Mouse (Mus musculus) layer of hippocampus, adult 2 months (tissue): Measurements from ENCODE around the gene Rps6kb1. TPM values are rescaled to one million over a fixed set of nuclear protein-coding genes. Genes with fewer than 3 reads are reported as not detected.

Experiments
- DNase-seq, 2 experiments: peaks; one replicate each; pipeline ENCODE4 v3.0.0; 2022; ENCODE audit warnings: low spot score in 2 of 2
- H3K27ac ChIP-seq: fragments of 200-600 bp; 2 replicates; pipeline ENCODE4 v1.8.1; 2022
- H3K4me3 ChIP-seq: fragments of 200-600 bp; 2 replicates; pipeline ENCODE4 v1.8.1; 2022; ENCODE audit warnings: mild to moderate bottlenecking
- CTCF ChIP-seq: fragments of 200-600 bp; conservative IDR thresholded peaks from 2 replicates; pipeline ENCODE4 v1.8.1; 2022; ENCODE audit warnings: antibody characterized with exemption, mild to moderate bottlenecking, moderate library complexity
- total RNA-seq, 2 experiments: library from RNA; stranded (reverse); gene quantifications; 2 replicates each; pipeline ENCODE4 v1.2.3; 2021

Gene Rps6kb1
- total RNA-seq, 2 experiments from 2014 or later = 43.8 to 44.2 TPM

- no peak for TF ChIP-seq CTCF
- no peak overlapping the region for H3K4me3 ChIP-seq
- H3K27ac ChIP-seq = peak overlapping the region; percentile 80
- DNase-seq = no peak
Measured at GRCm38 (mm10) chr11:86578106-86578808, 33.7 kb upstream of the Rps6kb1 start.

DNA sequence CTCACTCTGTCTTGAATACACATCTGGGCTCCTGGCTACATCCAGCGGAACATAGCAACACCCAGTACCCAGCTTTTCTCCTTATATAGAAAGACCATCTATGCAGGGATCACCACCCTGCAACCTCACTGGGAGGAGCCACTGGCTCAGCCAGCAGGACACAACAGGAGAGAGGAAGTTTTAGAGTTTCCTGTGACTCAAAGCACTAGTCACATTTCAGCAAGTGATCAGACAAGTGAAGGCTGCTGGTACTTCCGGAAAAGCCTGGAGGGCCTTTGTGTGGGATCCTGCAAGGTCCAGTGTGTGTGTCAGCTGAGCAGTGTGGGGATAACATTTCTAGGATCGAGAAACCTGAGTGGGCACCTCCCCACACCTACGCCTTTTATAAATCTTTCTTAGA, 32.6 kb upstream of the Rps6kb1 start:
- H3K27ac ChIP-seq = peak overlapping the region; percentile 57; the same call in 1 of the 2 replicates
- no peak for DNase-seq
- no peak for TF ChIP-seq CTCF
- H3K4me3 ChIP-seq = no peak overlapping the region

GRCm38 (mm10) chr11:86575632-86576378, 31.2 kb upstream of the Rps6kb1 start:
- TF ChIP-seq CTCF = no peak
- Histone ChIP-seq H3K27ac (peak overlapping the region; percentile 23; the same call in 1 of the 2 replicates), H3K4me3 (no peak overlapping the region)
- DNase-seq = no peak

- no peak for TF ChIP-seq CTCF
- DNase-seq = no peak
Measured at GRCm38 (mm10) chr11:86574408-86574807, 29.8 kb upstream of the Rps6kb1 start.

GRCm38 (mm10) chr11:86573646-86574231, 29.1 kb upstream of the Rps6kb1 start:
- DNase-seq = no peak
- Histone ChIP-seq H3K4me3 (no peak overlapping the region), H3K27ac (no peak overlapping the region)
- TF ChIP-seq CTCF = no peak

More at GRCm38 (mm10) chr11:86574408-86574807, 29.8 kb upstream of the Rps6kb1 start:
- Histone ChIP-seq H3K27ac (no peak overlapping the region), H3K4me3 (no peak overlapping the region)

DNA sequence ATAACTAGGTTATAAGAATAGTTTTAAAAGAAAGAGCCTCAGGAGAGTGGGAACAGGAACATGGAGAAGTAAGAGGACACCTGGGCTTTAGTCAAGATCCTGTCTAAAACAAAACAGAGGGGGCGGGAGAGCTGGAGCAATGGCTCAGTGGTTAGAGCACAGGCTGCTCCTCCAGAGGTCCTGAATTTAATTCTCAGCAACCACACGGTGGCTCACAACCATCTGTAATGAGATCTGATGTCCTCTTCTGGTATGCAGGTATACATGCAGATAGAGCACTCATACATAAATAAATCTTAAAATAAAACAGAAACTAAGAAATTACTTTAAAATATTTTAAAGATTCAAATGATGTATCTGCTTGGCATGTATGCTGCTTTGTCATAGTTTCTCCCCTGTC, 28.0 kb upstream of the Rps6kb1 start:
- H3K27ac ChIP-seq = no peak overlapping the region
- TF ChIP-seq CTCF = peak; percentile 47
- no peak for DNase-seq
- no peak overlapping the region for H3K4me3 ChIP-seq

DNA sequence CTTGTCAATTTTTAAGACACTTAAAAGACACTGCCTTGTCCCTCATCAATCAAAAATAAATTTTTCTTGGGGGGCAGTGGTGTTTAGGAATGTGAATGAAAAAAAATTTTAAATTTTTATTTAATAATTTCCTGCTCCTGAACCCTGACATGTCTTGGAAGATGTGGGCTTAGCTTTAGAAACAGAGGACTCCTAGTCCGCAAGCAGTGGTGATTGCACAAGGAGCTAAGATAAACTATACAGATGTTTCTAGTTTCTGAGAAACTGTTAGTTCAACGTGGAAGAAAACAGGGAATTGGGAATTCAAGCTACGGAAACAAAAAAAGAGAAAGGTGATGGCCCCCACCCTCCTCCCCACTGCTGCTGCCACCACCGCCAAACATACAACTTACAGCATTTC, 27.3 kb upstream of the Rps6kb1 start:
- no peak overlapping the region for H3K27ac ChIP-seq
- no peak for DNase-seq
- H3K4me3 ChIP-seq = no peak overlapping the region
- no peak for TF ChIP-seq CTCF

- DNase-seq = peak in 1 of 2 experiments; percentile 54
- TF ChIP-seq CTCF = 0 out of 2 replicates have a peak, but pooled peaks have one; percentile 28
- H3K4me3 ChIP-seq = no peak overlapping the region
- H3K27ac ChIP-seq = no peak overlapping the region
Measured at GRCm38 (mm10) chr11:86571047-86571855, 26.6 kb upstream of the Rps6kb1 start.

DNA sequence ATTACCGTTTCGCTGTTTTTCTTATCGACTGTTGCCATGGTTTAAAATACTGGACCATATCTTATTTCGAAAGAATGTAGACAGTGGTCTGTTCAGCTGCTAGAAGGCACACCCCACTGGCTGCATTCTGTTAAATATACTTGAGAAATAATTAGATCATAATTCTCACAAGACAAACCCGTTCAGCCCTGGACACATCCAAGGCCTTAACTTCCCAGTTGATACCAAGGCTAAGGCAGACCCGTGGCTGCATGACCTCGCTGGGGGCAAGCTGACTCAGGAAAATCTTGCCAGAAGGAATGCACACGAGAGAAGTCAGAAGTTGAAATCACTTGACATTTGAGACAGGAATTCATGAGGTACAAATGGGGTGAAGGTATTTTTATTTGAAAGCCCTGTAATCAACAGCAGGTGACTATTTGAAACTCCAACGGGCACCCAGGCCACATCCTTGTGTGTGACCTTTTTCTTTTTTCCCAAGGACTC, 25.7 kb upstream of the Rps6kb1 start:
- DNase-seq = no peak
- no peak for TF ChIP-seq CTCF
- no peak overlapping the region for H3K4me3 ChIP-seq
- no peak overlapping the region for H3K27ac ChIP-seq

DNA sequence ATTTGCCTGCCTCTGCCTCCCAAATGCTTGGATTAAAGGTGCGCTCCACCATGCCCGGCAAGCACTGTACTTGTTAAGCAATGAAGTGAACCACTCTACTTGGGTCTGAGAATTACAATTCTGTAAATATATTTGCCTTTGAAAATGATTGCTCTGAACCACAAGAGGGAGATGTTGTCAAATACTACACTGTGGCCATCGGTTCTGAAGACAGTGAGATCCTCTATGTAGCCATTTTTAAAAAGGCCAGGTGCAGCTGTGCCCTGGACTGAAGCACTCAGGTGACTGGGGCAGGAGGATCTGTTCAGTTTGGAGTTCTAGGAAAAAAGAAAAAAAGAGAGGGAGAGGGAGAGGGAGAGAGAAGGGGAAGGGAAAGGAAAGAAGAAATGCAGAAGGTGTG, 23.8 kb upstream of the Rps6kb1 start:
- Histone ChIP-seq H3K27ac (no peak overlapping the region), H3K4me3 (no peak overlapping the region)
- TF ChIP-seq CTCF = peak; percentile 83
- no peak for DNase-seq

GRCm38 (mm10) chr11:86558258-86558657, 13.7 kb upstream of the Rps6kb1 start:
- TF ChIP-seq CTCF = no peak
- DNase-seq = no peak
- Histone ChIP-seq H3K4me3 (no peak overlapping the region), H3K27ac (no peak overlapping the region)

DNA sequence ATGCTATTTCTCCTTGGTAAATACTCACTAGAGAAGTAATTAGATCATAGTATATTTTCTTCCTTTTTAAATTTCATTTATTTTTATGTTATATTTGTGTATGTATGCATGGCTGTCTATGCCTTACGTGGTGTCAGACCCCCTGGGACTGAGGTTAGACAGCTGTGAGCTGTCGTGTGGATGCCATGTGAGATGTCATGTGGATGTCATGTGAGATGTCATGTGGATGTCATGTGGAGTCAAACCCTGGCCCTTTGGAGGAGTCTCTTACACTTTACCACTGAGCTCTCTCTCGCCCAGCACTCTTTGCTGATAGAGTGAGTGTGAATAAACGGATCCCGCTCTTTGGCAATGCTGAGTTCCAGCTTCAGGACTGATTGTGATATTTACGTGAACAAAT, 8.9 kb upstream of the Rps6kb1 start:
- TF ChIP-seq CTCF = no peak
- Histone ChIP-seq H3K4me3 (no peak overlapping the region), H3K27ac (no peak overlapping the region)
- no peak for DNase-seq

GRCm38 (mm10) chr11:86547412-86547811, 2.8 kb upstream of the Rps6kb1 start:
- no peak overlapping the region for H3K27ac ChIP-seq
- no peak for DNase-seq
- no peak overlapping the region for H3K4me3 ChIP-seq
- peak; percentile 53 for TF ChIP-seq CTCF
